Mouse (Mus musculus): ENCODE measurements around the gene H2afv.

DNA sequence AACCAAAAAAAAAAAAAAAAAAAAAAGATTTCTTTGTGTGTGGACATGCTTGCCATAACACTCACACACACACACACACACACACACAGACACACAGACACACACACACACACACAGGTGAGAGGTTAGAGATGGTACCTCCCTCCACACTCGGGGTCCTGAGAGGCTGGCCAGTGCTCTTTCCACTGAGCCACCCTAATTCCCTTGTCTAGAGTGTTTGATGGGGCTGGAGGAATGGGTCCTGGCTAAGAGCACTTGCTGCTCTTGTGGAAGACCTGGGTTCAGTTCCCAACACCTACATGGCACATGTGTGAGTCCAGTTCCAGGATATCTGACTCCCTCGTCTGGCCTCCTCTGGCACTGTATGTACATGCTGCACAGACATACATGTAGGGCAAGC lies 6.6 kb downstream of the H2afv start:
- TF ChIP-seq TAL1 (IDR thresholded peaks at IDR 0.05; ENCODE audit: low read length) = no peak
- no peak for TF ChIP-seq GATA1 (IDR thresholded peaks at IDR 0.05; ENCODE audit: low read length)

Data from erythroblast, embryonic 14.5 days (primary cell).